Mouse (Mus musculus) forelimb bud, embryonic 11.5 days (tissue): ENCODE results near the gene Gm17482.

Experiments used
- DNase-seq: peaks from one replicate; pipeline ENCODE4 v3.0.0-alpha.2; 2012; ENCODE audit warnings: low read depth, low spot score

Gene Gm17482

GRCm38 (mm10) chr6:115245500-115246058, 18.4 kb downstream of the Gm17482 start:
- no peak for DNase-seq

DNA sequence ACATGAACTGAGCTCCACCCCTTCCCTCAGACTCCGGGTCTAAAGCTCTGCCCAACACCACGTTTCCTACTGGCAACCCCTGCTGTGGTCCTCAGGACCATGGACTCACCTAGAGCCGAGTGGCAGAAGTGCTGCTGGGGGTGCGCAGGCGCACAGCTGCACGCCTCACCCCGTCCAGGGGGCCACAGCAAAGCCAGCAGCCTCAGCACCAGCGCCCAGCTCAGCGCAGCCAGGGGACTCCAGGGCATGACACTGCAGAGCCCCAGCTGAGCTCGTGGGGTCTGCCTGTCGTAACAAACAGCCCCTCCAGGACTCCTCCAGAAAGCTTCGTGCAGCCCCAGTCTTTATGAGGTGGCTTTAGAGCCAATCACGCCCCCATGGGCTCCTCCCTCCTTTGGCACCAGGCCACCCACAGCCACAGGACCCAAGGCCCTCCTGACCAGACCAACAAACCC, 24.4 kb downstream of the Gm17482 start:
- DNase-seq = no peak

DNA sequence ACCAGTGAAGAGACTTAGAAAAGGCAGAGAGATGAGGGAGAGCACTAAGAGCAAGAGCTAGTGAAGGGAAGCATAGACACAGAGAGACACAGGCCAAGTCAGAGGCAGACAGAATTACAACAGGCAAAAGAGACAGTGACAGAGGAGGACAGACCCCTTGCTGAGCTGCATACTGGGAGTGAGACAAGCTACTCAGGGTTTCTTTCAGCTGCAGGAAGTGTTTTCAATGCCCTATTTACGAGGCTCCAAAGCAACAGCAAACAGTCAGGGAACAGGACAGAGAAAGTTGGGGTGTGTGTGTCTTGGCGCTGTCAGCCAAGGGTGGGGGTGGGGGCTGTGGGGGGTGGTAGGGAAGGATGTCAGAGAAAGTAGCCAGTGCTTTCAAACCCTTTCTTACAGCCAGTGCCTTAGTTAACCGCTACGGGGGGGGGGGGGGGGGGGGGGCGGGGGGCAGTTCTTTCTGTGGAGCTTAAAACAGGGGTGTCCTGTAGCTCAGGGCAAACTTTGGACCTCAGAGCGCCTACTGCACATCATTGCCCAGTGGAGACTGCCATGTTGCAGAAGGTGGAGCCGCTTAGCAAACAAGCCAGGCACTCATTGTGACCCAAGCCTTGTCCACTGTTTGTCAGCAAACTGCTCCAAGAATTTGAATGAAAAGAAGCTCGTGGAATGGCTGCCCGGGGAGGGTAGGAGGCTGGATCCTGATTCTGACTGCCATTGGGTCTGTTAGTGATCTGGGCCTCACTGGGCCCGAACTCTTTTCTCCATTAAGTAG, 25.1 kb downstream of the Gm17482 start, which contains the start of gene Timp4:
Timp4 (minus strand) TSS at position 107 of the 775 bp plus-strand sequence.
- DNase-seq = no peak

GRCm38 (mm10) chr6:115255171-115255570, 28.0 kb downstream of the Gm17482 start:
- DNase-seq = no peak

DNA sequence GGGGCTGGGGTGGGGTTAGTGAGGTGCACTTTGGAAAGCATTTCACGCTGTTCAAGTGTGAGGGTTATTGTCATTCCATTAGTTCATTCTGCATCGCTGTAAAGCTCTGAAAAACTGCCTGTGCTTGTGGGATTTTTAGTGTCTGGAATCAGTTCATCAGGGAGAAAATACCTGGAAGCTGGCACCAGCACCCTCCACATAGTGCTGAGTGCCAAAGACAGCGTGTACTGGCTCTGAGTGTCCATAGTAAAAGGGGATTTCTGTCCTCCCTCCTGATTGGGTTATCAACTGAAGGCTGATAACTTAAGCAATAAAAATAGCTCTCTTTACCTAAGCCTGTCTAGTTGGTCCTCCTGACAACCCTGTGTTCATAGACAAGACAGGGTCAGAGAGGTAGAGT, 33.4 kb downstream of the Gm17482 start:
- no peak for DNase-seq

- DNase-seq = no peak
Observed at GRCm38 (mm10) chr6:115266791-115267190, 39.6 kb downstream of the Gm17482 start.

GRCm38 (mm10) chr6:115267916-115268315, 40.8 kb downstream of the Gm17482 start:
- DNase-seq = peak; percentile 68

- no peak for DNase-seq
Observed at GRCm38 (mm10) chr6:115268551-115269385, 41.6 kb downstream of the Gm17482 start.

- DNase-seq = no peak
Observed at GRCm38 (mm10) chr6:115269561-115269960, 42.4 kb downstream of the Gm17482 start.

GRCm38 (mm10) chr6:115270085-115270484, 42.9 kb downstream of the Gm17482 start:
- no peak for DNase-seq

DNA sequence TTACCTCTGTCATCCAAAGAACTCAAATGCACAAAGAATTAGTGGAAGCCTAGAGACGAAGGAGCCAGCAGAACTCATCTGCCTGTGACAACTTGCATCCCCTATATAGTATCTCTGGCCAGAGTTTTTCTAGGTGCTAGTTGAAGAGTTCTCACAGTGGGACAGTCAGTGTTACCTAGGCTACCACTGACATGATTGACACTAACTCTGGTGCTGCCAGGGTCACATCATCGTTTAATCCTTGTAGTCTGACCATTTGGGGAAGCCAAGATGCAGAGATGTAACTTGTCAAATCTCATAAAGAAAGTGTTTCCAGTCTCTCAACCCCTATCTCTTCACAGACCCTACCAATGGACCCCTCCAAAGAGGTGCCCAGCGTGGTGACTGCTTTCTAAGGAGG, 44.2 kb downstream of the Gm17482 start:
- no peak for DNase-seq

DNA sequence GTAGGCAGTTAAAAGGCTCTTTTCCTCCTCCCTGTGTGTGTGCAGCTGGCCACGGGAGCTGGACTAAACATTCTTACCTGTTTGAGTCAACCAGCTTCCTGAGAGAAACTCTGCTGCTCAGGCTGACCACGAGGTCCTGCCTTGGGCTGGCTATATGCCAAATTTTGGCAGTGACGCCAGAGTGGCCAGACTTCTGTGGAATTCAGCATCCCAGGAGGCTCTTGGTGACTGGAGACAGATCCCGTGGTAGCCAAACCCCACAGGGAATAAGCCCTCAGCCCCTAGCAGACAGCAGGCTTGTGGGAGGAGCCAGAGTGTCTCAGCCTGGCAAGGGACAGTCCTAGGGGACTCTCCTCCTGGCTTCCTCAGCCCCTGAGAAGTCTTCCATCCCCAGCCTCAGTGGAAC, 44.7 kb downstream of the Gm17482 start:
- DNase-seq = peak; percentile 52

DNA sequence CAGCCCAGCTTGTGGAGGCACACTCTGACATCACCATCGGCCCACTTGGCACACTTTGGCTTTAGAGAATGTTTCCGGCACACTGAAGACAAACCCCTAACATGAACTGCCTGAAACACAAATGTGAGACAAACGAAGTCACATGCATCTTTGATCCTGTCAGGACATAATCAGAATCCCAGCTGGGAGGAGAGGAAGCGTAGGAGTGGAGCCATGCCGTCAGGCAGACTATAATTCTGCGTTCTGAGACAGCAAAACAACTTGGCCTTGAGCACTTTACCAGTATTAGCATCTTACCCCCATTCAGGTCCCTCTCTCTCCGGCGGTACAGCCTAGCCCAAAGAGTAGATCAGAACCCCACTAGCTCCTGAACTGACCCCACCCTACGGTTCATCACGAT, 46.2 kb downstream of the Gm17482 start:
- DNase-seq = no peak

DNA sequence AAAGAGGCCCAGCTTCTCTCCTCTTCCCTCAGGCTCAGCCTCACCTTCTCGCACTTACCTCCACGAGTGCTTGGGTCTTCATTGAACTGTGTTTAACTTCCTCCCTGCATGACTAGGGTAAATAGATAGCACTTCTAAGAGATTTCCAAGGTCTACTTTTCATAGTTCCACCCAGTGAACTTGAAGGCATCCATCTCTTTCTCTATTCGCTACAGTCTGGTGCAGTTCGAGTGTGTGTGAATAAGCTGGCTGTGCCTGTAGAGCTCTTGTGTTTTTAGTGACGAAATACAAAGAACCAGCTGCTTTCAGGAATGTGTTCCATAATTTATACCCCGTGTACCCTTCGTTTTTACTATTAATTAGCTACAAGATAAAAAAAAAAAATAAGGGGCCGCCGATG, 47.6 kb downstream of the Gm17482 start:
- no peak for DNase-seq

DNA sequence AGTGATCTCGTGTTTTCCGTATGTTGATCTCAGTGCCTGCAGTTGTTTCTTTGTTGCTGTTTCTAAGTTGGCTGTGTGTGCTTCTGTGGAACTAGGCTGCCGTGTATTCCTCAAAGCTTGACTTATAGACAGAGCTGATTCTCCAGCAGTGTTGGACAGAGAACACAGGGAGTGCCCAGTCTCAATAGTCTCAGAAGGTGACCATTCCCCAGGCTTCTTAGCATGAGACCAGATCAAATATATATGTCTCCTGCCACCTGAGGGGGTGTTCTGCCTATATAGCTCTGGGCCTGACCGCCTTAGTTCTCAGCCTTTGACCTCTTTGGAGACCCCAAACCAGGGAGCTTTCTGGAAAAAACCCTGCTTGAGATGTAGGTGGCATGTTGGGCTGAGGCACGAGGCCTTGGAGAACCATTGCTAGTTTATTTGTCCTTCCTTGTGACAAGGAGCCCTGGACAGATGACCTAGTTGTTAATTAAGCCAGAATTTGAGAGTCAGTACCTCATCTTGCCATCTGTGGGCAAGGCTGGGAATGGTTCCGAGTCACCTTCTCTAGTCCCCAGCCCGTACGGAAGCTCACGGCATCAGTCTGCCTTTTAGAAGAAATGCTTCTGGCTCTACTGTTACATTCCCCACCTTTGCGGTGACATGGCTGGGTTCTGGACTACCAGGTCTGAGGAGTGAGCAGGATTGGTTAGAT, 48.1 kb downstream of the Gm17482 start:
- DNase-seq = no peak

GRCm38 (mm10) chr6:115278086-115278485, 50.9 kb downstream of the Gm17482 start:
- no peak for DNase-seq

GRCm38 (mm10) chr6:115279639-115280038, 52.5 kb downstream of the Gm17482 start:
- no peak for DNase-seq

DNA sequence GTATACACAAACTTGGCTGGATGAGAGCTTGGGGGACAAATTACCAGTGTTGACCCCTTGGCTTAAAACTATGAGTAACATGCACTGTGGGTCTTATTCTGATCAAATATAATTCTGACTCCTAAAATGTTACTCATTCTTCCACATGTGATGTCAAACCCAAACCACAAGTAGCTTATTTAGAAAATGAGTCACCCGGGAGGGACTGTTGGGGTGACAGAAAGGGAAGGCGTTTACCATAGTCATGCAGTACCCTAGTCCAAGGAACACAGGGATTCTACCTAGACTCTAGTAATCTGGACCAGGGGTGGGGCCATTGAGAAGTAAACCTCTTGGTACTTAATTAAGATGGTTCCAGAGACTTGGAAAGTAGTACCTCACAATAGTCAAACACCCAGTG, 57.0 kb downstream of the Gm17482 start:
- no peak for DNase-seq

GRCm38 (mm10) chr6:115286441-115286840, 59.3 kb downstream of the Gm17482 start:
- DNase-seq = no peak

- DNase-seq = no peak
Observed at GRCm38 (mm10) chr6:115288223-115288622, 61.1 kb downstream of the Gm17482 start.

GRCm38 (mm10) chr6:115290561-115290960, 63.4 kb downstream of the Gm17482 start:
- no peak for DNase-seq

- no peak for DNase-seq
Observed at GRCm38 (mm10) chr6:115291068-115291467, 63.9 kb downstream of the Gm17482 start.
